ENCODE assay signal across 30 mouse cellular contexts in genomic region chr11:119161665-119162064, GRCm38 (mm10).
"Had no signal": no experiment of that assay in that cellular context is flagged by ENCODE, and none has a peak within 500 bp of the region (broad histone marks: within the 10 kb centered on the region; RNA-seq: fewer than 3 reads in every experiment).

No protein-coding gene starts in this region.

- H3K36me3 ChIP-seq: limb, embryonic 12.5 days; limb, embryonic 13.5 days; limb, embryonic 15.5 days; liver, embryonic 12.5 days; liver, embryonic 13.5 days; liver, embryonic 15.5 days; lung, embryonic 15.5 days; midbrain, embryonic 10.5 days; midbrain, embryonic 12.5 days; midbrain, embryonic 13.5 days; midbrain, embryonic 15.5 days; neural tube, embryonic 12.5 days had no signal

- H3K9ac ChIP-seq: limb, embryonic 12.5 days; limb, embryonic 13.5 days; limb, embryonic 15.5 days; liver, embryonic 12.5 days; liver, embryonic 13.5 days; liver, embryonic 14.5 days; liver, embryonic 15.5 days; liver, postnatal 0 days; lung, embryonic 14.5 days; lung, embryonic 15.5 days; midbrain, embryonic 12.5 days; midbrain, embryonic 13.5 days; midbrain, embryonic 15.5 days; neural tube, embryonic 12.5 days had no signal

- H3K9me3 ChIP-seq: limb, embryonic 10.5 days; limb, embryonic 12.5 days; limb, embryonic 13.5 days; limb, embryonic 15.5 days; liver, embryonic 12.5 days; liver, embryonic 13.5 days; liver, embryonic 15.5 days; lung, embryonic 15.5 days; megakaryocyte, embryonic 14.5 days; midbrain, embryonic 10.5 days; midbrain, embryonic 12.5 days; midbrain, embryonic 13.5 days; midbrain, embryonic 15.5 days; neural tube, embryonic 12.5 days had no signal

- H3K4me1 ChIP-seq: liver, embryonic 12.5 days; liver, embryonic 15.5 days had no signal

- H3K4me2 ChIP-seq: limb, embryonic 12.5 days; limb, embryonic 13.5 days; limb, embryonic 15.5 days; liver, embryonic 11.5 days; liver, embryonic 12.5 days; liver, embryonic 13.5 days; liver, embryonic 15.5 days; lung, embryonic 14.5 days; lung, embryonic 15.5 days; midbrain, embryonic 11.5 days; midbrain, embryonic 12.5 days; midbrain, embryonic 13.5 days; midbrain, embryonic 15.5 days; neural tube, embryonic 12.5 days had no signal

- H3K27me3 ChIP-seq: limb, embryonic 15.5 days; liver, embryonic 15.5 days; lung, embryonic 15.5 days; midbrain, embryonic 13.5 days; midbrain, embryonic 15.5 days had no signal

- H3K4me3 ChIP-seq: limb, embryonic 10.5 days; limb, embryonic 12.5 days; limb, embryonic 13.5 days; limb, embryonic 15.5 days; liver, embryonic 12.5 days; liver, embryonic 13.5 days; liver, embryonic 15.5 days; lung, embryonic 15.5 days; megakaryocyte, embryonic 14.5 days; midbrain, embryonic 10.5 days; midbrain, embryonic 12.5 days; midbrain, embryonic 13.5 days; midbrain, embryonic 15.5 days; myocyte; neural tube, embryonic 12.5 days had no signal

- ATAC-seq: liver, embryonic 12.5 days; liver, postnatal 0 days; midbrain, embryonic 13.5 days; midbrain, embryonic 15.5 days; midbrain, embryonic 16.5 days had no signal

- H3K27ac ChIP-seq: limb, embryonic 10.5 days; limb, embryonic 12.5 days; limb, embryonic 13.5 days; limb, embryonic 15.5 days; liver, embryonic 12.5 days; liver, embryonic 13.5 days; liver, embryonic 14.5 days; liver, embryonic 15.5 days; lung, embryonic 15.5 days; macrophage; midbrain, embryonic 10.5 days; midbrain, embryonic 12.5 days; midbrain, embryonic 15.5 days; neural tube, embryonic 12.5 days had no signal

- DNase-seq: left cerebral cortex, postnatal 4 days; liver; liver, embryonic 13.5 days; liver, postnatal 0 days; lung, adult 18-20 months; lung, adult 2 months; lung, embryonic 14.5 days; lung, postnatal 10 days; lung, postnatal 36 days; lung, postnatal 4 days; midbrain, embryonic 14.5 days had no signal
